Mouse (Mus musculus): ENCODE results near the gene Stt3b.

The Stt3b gene

GRCm38 (mm10) chr9:115214572-115215571 is 95.3 kb downstream of the Stt3b start:
- no peak for DNase-seq (ENCODE audit: low spot score)

- DNase-seq (ENCODE audit: low spot score) = no peak
Observed at GRCm38 (mm10) chr9:115213755-115214264, 96.4 kb downstream of the Stt3b start.

GRCm38 (mm10) chr9:115210535-115210934 is 99.7 kb downstream of the Stt3b start:
- DNase-seq (ENCODE audit: low spot score) = no peak

GRCm38 (mm10) chr9:115209737-115210136 is 100.5 kb downstream of the Stt3b start:
- DNase-seq (ENCODE audit: low spot score) = no peak

GRCm38 (mm10) chr9:115206219-115206618 is 104.0 kb downstream of the Stt3b start:
- peak; percentile 44 for DNase-seq (ENCODE audit: low spot score)

- no peak for DNase-seq (ENCODE audit: low spot score)
Observed at GRCm38 (mm10) chr9:115205491-115205890, 104.7 kb downstream of the Stt3b start.

GRCm38 (mm10) chr9:115203136-115203535 is 107.1 kb downstream of the Stt3b start:
- no peak for DNase-seq (ENCODE audit: low spot score)

- DNase-seq (ENCODE audit: low spot score) = no peak
Observed at GRCm38 (mm10) chr9:115201264-115201663, 109.0 kb downstream of the Stt3b start.

- no peak for DNase-seq (ENCODE audit: low spot score)
Observed at GRCm38 (mm10) chr9:115200166-115200862, 109.9 kb downstream of the Stt3b start.

GRCm38 (mm10) chr9:115197082-115197481 is 113.1 kb downstream of the Stt3b start:
- DNase-seq (ENCODE audit: low spot score) = no peak

GRCm38 (mm10) chr9:115192890-115193289 is 117.3 kb downstream of the Stt3b start:
- DNase-seq (ENCODE audit: low spot score) = no peak
